Mouse (Mus musculus) stomach, postnatal 0 days (tissue): Measurements from ENCODE around the gene Gna12.

Source experiments
- CTCF ChIP-seq: IDR thresholded peaks from 2 replicates; pipeline ENCODE4 v1.5.1; 2016; ENCODE audit warnings: antibody characterized with exemption, low read depth, mild to moderate bottlenecking, moderate library complexity
- EP300 ChIP-seq: optimal IDR thresholded peaks from 2 replicates; pipeline ENCODE3; 2016; ENCODE audit warnings: antibody characterized with exemption

GRCm38 (mm10) chr5:140775111-140775510 is 55.1 kb downstream of the Gna12 start:
- TF ChIP-seq EP300 (no peak), CTCF (no peak)
